Mouse (Mus musculus): ENCODE results near the gene Clk2. TPM values are rescaled to one million over a fixed set of nuclear protein-coding genes. Genes with fewer than 3 reads are reported as not detected.

The Clk2 gene
- polyA plus RNA-seq, 1 experiment from 2014 or later: 18.0 TPM

DNA sequence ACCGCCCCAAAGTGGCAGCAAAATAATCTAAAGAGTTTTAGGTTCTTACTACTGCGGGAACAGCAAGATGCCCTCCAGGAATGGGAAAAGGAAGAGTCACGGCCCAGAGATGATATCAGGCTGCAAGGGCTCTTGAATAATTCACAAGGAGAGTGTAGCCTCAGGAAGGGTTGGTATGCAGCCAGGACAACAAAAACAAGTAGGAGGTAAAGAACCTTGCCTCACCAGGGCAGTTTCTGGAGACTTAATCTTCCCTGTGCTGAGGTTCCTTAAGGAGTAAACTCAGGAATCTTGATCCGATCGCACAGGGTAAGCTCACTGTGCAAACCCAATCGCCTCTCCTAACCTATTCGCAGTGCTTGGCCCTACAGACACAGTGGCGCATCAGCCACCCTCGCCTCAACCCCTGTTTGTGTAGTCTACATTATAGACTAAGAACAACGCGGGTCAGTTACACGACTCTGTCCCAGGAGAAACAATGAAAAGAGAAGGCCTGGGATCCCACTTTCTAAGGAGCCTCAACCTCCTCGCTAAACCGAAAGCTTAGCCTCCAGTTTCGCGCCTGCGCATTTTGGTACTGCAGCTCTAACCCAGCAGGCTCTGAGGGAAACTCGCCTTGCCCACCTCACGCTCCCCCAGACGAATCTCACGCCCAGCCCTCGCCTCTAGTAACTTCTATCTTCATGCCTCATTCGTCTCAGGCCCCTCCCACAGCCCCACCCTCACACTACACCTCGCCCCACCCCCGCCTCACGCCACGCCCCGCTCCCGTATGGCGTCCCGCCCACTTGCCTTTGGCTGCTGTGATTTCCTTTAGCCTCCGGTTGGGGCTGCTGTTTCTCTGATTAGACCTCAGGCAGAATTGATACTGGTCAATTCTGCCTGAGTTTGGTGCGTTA lies 31.6 kb downstream of the Clk2 start:
- H3K4me3 ChIP-seq (ENCODE audit: low read length): peak overlapping the region; percentile 53
- H3K4me2 ChIP-seq (ENCODE audit: low read depth, low read length): peak overlapping the region; percentile 61
- H3K27ac ChIP-seq (ENCODE audit: low read length): peak overlapping the region; percentile 76
- WGBS: 7% methylated on average over 33 of the region's 33 CpGs
- no peaks in the 10 kb centered on the region for H3K9me3 ChIP-seq (ENCODE audit: control insufficient read depth, low read length)
- no peaks in the 10 kb centered on the region for H3K36me3 ChIP-seq (ENCODE audit: control insufficient read depth, insufficient read depth, low read length)
- peak overlapping the region; percentile 78 for H3K9ac ChIP-seq (ENCODE audit: low read depth, low read length)
- no peaks in the 10 kb centered on the region for H3K27me3 ChIP-seq (replicated peaks; ENCODE audit: control insufficient read depth, insufficient read depth, low read length)
- peak; percentile 98 for ATAC-seq
- H3K4me1 ChIP-seq (ENCODE audit: control insufficient read depth, insufficient read depth, low read length): peaks cover 7% of the 10 kb centered on the region; the same call in 1 of the 2 replicates

DNA sequence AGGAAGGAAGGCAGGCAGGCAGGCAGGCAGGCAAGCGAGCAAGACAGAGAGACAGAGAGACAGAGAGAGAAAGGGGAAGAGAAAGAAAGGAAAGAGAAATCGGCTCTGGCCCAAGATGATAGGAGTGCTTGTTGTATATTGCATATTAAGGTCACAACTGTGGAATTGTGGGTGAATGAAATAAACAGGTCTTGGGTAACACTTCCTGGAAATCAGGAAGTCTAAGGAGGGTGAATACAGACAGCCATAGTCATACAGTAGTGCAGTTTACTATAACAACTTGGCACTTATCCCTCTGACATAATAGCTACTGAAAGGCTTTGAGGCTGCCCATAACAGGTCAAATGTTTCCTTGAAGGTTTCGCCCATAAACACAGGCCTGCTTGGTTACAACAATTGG lies 35.2 kb downstream of the Clk2 start:
- WGBS: 78% methylated on average over 3 of the region's 3 CpGs
- H3K4me2 ChIP-seq (ENCODE audit: low read depth, low read length): no peak overlapping the region
- ATAC-seq: no peak
- H3K9ac ChIP-seq (ENCODE audit: low read depth, low read length): no peak overlapping the region
- H3K27ac ChIP-seq (ENCODE audit: low read length): no peak overlapping the region
- no peak overlapping the region for H3K4me3 ChIP-seq (ENCODE audit: low read length)
- no peaks in the 10 kb centered on the region for H3K9me3 ChIP-seq (ENCODE audit: control insufficient read depth, low read length)
- H3K4me1 ChIP-seq (ENCODE audit: control insufficient read depth, insufficient read depth, low read length): peaks cover 11% of the 10 kb centered on the region; the same call in 1 of the 2 replicates
- H3K27me3 ChIP-seq (replicated peaks; ENCODE audit: control insufficient read depth, insufficient read depth, low read length): no peaks in the 10 kb centered on the region
- no peaks in the 10 kb centered on the region for H3K36me3 ChIP-seq (ENCODE audit: control insufficient read depth, insufficient read depth, low read length)

DNA sequence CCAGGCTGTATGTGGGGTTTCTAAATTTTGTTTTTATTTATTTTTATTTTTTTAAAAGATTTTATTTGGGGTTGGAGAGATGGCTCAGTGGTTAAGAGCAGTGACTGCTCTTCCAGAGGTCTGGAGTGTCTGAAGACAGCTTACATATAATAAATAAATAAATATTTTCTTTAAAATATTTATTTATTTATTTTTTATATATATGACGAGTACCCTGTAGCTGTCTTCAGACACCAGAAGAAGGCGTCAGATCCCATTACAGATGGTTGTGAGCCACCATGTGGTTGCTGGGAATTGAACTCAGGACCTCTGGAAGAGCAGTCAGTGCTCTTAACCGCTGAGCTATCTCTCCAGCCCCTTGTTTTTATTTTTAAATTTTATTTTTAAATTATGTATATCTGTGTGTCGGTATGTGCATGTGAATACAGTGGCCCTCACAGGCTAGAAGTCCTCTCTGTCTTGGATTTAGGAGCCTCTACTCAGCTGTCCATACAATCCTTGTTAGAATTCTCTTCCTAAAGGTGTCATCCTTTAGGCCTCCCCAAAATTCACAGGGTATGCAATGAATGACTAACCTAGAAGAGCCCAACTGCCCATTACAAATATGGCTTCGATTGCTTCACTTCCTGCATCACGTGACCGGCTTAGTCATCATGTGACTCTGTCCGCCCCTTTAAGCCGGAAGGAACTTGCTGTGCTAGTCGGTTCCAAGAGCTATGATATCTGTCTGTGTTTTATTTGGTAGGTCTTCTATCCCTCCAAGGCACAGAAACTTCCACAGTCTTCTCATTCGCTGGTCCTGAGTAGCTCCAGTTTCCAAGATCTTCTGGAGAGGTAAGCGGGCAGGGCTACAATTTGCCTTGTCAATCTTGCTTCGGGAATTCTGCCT lies 37.9 kb downstream of the Clk2 start, which contains the start of gene Gba:
TSS of gene Gba (plus strand) at position 676 of the 889 bp plus-strand sequence.
- Histone ChIP-seq H3K9me3 (ENCODE audit: control insufficient read depth, low read length) (no peaks in the 10 kb centered on the region), H3K4me2 (ENCODE audit: low read depth, low read length) (peak within 1 kb of the TSS; percentile 59), H3K27ac (ENCODE audit: low read length) (no peak within 1 kb of the TSS), H3K36me3 (ENCODE audit: control insufficient read depth, insufficient read depth, low read length) (peaks cover under 1% of the 10 kb centered on the region; the same call in 1 of the 2 replicates), H3K27me3 (replicated peaks; ENCODE audit: control insufficient read depth, insufficient read depth, low read length) (no peaks in the 10 kb centered on the region), H3K4me3 (ENCODE audit: low read length) (peak within 1 kb of the TSS; percentile 65), H3K9ac (ENCODE audit: low read depth, low read length) (peak within 1 kb of the TSS; percentile 65), H3K4me1 (ENCODE audit: control insufficient read depth, insufficient read depth, low read length) (peaks cover 4% of the 10 kb centered on the region; the same call in 1 of the 2 replicates)
- 27% methylated on average over 13 of the region's 13 CpGs for WGBS
- peak; percentile 85 for ATAC-seq

DNA sequence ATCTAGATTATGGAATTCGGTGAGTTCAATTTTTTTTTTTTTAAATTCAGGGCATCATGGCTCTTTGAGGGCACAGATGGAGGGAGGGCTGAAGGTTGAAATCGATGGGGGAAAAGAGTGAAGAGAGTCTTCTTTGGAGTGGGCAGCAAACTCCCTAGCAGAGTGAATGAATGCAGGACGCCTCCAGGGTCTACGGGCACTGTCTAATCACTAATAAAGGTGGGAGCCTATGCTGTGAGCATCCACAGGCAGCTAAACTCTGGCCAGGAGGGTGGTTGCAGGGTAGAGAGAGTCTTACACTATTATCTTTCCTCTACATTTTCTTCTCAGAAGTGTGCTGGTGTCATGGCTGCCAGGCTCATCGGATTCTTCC lies 38.5 kb downstream of the Clk2 start:
- peaks cover 4% of the 10 kb centered on the region; the same call in 1 of the 2 replicates for H3K4me1 ChIP-seq (ENCODE audit: control insufficient read depth, insufficient read depth, low read length)
- peak; percentile 32; the same call in 1 of the 2 replicates for ATAC-seq
- H3K27ac ChIP-seq (ENCODE audit: low read length): no peak overlapping the region
- H3K4me2 ChIP-seq (ENCODE audit: low read depth, low read length): peak overlapping the region; percentile 59
- peak overlapping the region; percentile 65 for H3K9ac ChIP-seq (ENCODE audit: low read depth, low read length)
- peak overlapping the region; percentile 65 for H3K4me3 ChIP-seq (ENCODE audit: low read length)
- peaks cover 7% of the 10 kb centered on the region for H3K36me3 ChIP-seq (ENCODE audit: control insufficient read depth, insufficient read depth, low read length)
- no peaks in the 10 kb centered on the region for H3K27me3 ChIP-seq (replicated peaks; ENCODE audit: control insufficient read depth, insufficient read depth, low read length)
- no peaks in the 10 kb centered on the region for H3K9me3 ChIP-seq (ENCODE audit: control insufficient read depth, low read length)
- WGBS: 38% methylated on average over 5 of the region's 5 CpGs

DNA sequence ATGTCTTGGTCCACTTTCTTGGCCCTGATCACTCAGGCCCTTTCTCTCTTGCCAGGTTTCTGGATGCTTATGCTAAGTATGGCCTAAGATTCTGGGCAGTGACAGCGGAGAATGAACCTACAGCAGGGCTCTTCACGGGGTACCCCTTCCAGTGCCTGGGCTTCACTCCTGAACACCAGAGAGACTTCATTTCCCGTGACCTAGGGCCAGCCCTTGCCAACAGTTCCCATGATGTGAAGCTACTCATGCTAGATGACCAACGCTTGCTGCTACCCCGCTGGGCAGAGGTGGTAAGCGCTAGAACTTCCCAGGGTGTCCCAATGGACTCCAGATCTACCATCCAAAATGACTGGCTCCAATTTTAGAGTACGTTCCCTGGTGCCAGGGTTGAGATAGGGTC lies 41.5 kb downstream of the Clk2 start:
- H3K36me3 ChIP-seq (ENCODE audit: control insufficient read depth, insufficient read depth, low read length): peaks cover 18% of the 10 kb centered on the region
- H3K27ac ChIP-seq (ENCODE audit: low read length): no peak overlapping the region
- H3K4me1 ChIP-seq (ENCODE audit: control insufficient read depth, insufficient read depth, low read length): peaks cover 4% of the 10 kb centered on the region; the same call in 1 of the 2 replicates
- H3K4me2 ChIP-seq (ENCODE audit: low read depth, low read length): no peak overlapping the region
- H3K9ac ChIP-seq (ENCODE audit: low read depth, low read length): no peak overlapping the region
- H3K27me3 ChIP-seq (replicated peaks; ENCODE audit: control insufficient read depth, insufficient read depth, low read length): no peaks in the 10 kb centered on the region
- no peak overlapping the region for H3K4me3 ChIP-seq (ENCODE audit: low read length)
- WGBS: 94% methylated on average over 7 of the region's 7 CpGs
- H3K9me3 ChIP-seq (ENCODE audit: control insufficient read depth, low read length): no peaks in the 10 kb centered on the region
- no peak for ATAC-seq

DNA sequence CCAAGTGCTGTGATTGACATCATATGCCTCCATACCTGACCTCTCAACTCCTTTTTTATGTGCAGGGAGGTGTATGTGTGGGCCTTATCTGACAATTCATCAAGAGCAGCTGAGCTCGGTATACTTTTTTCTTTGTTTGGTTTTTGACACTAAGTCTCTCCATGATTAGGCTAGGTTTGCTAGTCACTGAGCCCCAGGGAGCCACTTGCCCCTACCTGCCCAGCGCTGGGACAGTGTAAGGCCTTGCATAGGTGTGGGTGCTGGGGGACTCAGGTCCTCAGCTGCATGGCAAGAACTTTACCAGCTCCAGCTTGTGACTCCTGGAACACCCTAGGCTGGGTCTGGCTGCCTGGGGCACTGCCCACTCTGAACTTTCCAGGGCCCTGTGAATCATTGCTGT lies 42.1 kb downstream of the Clk2 start:
- WGBS: 75% methylated on average over 2 of the region's 2 CpGs

DNA sequence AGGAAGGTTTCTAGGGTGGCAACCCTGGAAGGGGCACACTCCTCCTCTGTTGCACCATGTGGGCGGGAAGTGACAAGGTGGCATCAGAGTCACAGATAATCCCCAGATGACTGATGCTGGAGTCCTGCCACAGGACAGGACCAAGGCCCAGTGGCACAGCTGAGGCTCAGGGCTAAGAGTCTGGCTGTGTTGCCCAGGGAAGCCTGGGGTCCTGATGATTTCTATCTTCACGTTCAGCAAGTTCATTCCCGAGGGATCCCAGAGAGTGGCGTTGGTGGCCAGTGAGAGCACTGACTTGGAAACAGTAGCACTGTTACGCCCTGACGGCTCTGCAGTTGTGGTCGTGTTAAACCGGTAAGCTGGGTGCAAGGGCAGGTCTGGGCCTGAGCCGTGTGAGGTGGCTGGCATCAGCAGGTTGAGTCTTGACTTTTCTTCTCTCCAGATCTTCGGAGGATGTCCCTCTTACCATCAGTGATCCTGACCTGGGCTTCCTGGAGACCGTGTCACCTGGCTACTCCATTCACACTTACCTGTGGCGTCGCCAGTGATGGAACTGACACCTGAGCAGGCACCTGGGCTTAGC lies 43.6 kb downstream of the Clk2 start:
- no peak overlapping the region for H3K27ac ChIP-seq (ENCODE audit: low read length)
- H3K36me3 ChIP-seq (ENCODE audit: control insufficient read depth, insufficient read depth, low read length): peaks cover 18% of the 10 kb centered on the region
- no peak overlapping the region for H3K9ac ChIP-seq (ENCODE audit: low read depth, low read length)
- no peak overlapping the region for H3K4me3 ChIP-seq (ENCODE audit: low read length)
- H3K4me2 ChIP-seq (ENCODE audit: low read depth, low read length): no peak overlapping the region
- ATAC-seq: no peak
- H3K9me3 ChIP-seq (ENCODE audit: control insufficient read depth, low read length): no peaks in the 10 kb centered on the region
- H3K4me1 ChIP-seq (ENCODE audit: control insufficient read depth, insufficient read depth, low read length): peaks cover 6% of the 10 kb centered on the region
- H3K27me3 ChIP-seq (replicated peaks; ENCODE audit: control insufficient read depth, insufficient read depth, low read length): no peaks in the 10 kb centered on the region
- 88% methylated on average over 13 of the region's 13 CpGs for WGBS

More for the DNA sequence above, 42.1 kb downstream of the Clk2 start:
- Histone ChIP-seq H3K27ac (ENCODE audit: low read length) (no peak overlapping the region), H3K4me1 (ENCODE audit: control insufficient read depth, insufficient read depth, low read length) (peaks cover 4% of the 10 kb centered on the region; the same call in 1 of the 2 replicates), H3K4me3 (ENCODE audit: low read length) (no peak overlapping the region), H3K9ac (ENCODE audit: low read depth, low read length) (no peak overlapping the region), H3K27me3 (replicated peaks; ENCODE audit: control insufficient read depth, insufficient read depth, low read length) (no peaks in the 10 kb centered on the region), H3K4me2 (ENCODE audit: low read depth, low read length) (no peak overlapping the region), H3K9me3 (ENCODE audit: control insufficient read depth, low read length) (no peaks in the 10 kb centered on the region), H3K36me3 (ENCODE audit: control insufficient read depth, insufficient read depth, low read length) (peaks cover 18% of the 10 kb centered on the region)
- ATAC-seq: no peak

DNA sequence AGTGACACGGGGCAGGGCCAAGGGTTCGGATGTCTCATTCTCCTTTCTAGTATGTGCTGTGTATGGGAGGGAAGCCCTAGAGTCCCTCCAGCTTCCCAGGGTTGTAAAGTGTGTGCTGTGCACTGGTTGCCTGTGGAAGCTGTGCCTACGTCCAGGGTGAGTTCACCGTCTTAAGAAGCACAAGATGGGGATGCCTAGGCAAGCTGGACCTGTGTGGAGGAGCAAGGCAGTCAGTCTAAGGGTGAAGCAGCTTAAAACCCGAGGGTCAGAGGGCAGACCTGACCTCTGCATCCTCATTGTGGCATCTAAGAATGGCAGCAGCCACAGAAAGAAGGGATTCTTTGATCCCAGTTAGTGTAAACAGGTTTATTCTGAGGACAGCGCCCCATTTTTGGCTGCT lies 44.1 kb downstream of the Clk2 start:
- ATAC-seq: no peak
- Histone ChIP-seq H3K4me2 (ENCODE audit: low read depth, low read length) (no peak overlapping the region), H3K4me3 (ENCODE audit: low read length) (no peak overlapping the region), H3K27ac (ENCODE audit: low read length) (no peak overlapping the region), H3K4me1 (ENCODE audit: control insufficient read depth, insufficient read depth, low read length) (peaks cover 3% of the 10 kb centered on the region), H3K27me3 (replicated peaks; ENCODE audit: control insufficient read depth, insufficient read depth, low read length) (no peaks in the 10 kb centered on the region), H3K36me3 (ENCODE audit: control insufficient read depth, insufficient read depth, low read length) (peaks cover 18% of the 10 kb centered on the region), H3K9ac (ENCODE audit: low read depth, low read length) (no peak overlapping the region), H3K9me3 (ENCODE audit: control insufficient read depth, low read length) (no peaks in the 10 kb centered on the region)
- 88% methylated on average over 6 of the region's 6 CpGs for WGBS

DNA sequence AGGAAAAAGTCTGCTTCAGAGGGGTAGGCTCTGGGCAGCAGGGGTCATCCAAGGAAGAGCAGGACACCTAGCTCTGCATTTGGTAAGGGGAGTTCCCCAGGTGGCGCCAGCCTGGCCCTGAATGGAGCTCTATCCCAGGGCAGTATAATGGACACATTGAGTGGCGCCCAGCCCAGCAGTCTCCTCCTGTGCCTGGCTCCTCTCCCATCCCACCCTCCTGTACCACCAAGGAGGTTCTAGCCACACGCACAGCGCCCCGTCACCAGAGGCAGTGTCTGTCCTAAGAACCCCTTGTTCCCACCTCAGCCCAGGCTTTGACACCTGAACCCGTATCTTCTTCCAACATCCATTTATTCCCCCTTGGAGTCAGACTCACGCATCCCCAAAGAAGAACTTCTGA lies 45.1 kb downstream of the Clk2 start:
- peaks cover 4% of the 10 kb centered on the region for H3K4me1 ChIP-seq (ENCODE audit: control insufficient read depth, insufficient read depth, low read length)
- H3K9ac ChIP-seq (ENCODE audit: low read depth, low read length): no peak overlapping the region
- no peak for ATAC-seq
- no peaks in the 10 kb centered on the region for H3K27me3 ChIP-seq (replicated peaks; ENCODE audit: control insufficient read depth, insufficient read depth, low read length)
- 97% methylated on average over 7 of the region's 7 CpGs for WGBS
- no peak overlapping the region for H3K4me2 ChIP-seq (ENCODE audit: low read depth, low read length)
- no peaks in the 10 kb centered on the region for H3K9me3 ChIP-seq (ENCODE audit: control insufficient read depth, low read length)
- no peak overlapping the region for H3K4me3 ChIP-seq (ENCODE audit: low read length)
- peaks cover 18% of the 10 kb centered on the region for H3K36me3 ChIP-seq (ENCODE audit: control insufficient read depth, insufficient read depth, low read length)
- H3K27ac ChIP-seq (ENCODE audit: low read length): no peak overlapping the region
